Mouse (Mus musculus) small intestine, adult 2 months (tissue): ENCODE results near the gene Txndc12. TPM values are rescaled to one million over a fixed set of nuclear protein-coding genes. Genes with fewer than 3 reads are reported as not detected.

Experiments used
- H3K27ac ChIP-seq: fragments of 200-500 bp; 2 replicates; pipeline ENCODE4 v1.5.1; 2012; ENCODE audit warnings: low read depth, low read length, control low read depth, inconsistent platforms; ENCODE audit not compliant: insufficient read depth
- H3K27me3 ChIP-seq: fragments of 200-500 bp; 2 replicates; pipeline ENCODE4 v1.6.1; 2012; ENCODE audit warnings: mild to moderate bottlenecking, moderate library complexity, low read length, inconsistent platforms; ENCODE audit not compliant: control insufficient read depth, insufficient read depth
- H3K36me3 ChIP-seq: fragments of 200-500 bp; 2 replicates; pipeline ENCODE4 v1.6.1; 2012; ENCODE audit warnings: mild to moderate bottlenecking, low read length, control low read depth, inconsistent platforms; ENCODE audit not compliant: control insufficient read depth, insufficient read depth
- H3K4me1 ChIP-seq: fragments of 200-500 bp; 2 replicates; pipeline ENCODE4 v1.6.1; 2012; ENCODE audit warnings: low read length, inconsistent platforms, mixed read lengths; ENCODE audit not compliant: control insufficient read depth, insufficient read depth, insufficient read length
- H3K4me3 ChIP-seq: fragments of 200-500 bp; 2 replicates; pipeline ENCODE4 v1.5.1; 2012; ENCODE audit warnings: low read depth, mild to moderate bottlenecking, control low read depth, inconsistent platforms, low read length, moderate library complexity
- CTCF ChIP-seq: fragments of 200-500 bp; IDR thresholded peaks from 2 replicates; pipeline ENCODE4 v1.5.1; 2012; ENCODE audit warnings: low read depth, mild to moderate bottlenecking, control low read depth, inconsistent platforms, low read length, moderate library complexity, mixed read lengths; ENCODE audit not compliant: insufficient replicate concordance, insufficient read length; ENCODE audit errors: extremely low read depth
- POLR2A ChIP-seq: fragments of 200-500 bp; IDR thresholded peaks from 2 replicates; pipeline ENCODE4 v1.6.1; 2012; ENCODE audit warnings: low read depth, mild to moderate bottlenecking, control low read depth, inconsistent platforms, low read length, moderate library complexity
- WGBS: fragments of 180-500 bp; shearing (Covaris S2); methylation state at CpG from one replicate; pipeline ENCODE4 v1.1.7; 2018; 5-methylcytosine and 5-hydroxymethylcytosine counted together
- polyA plus RNA-seq: library from polyadenylated mRNA; depleted of rRNA; stranded (reverse); fragments of >200 nt; gene quantifications from 2 replicates; pipeline ENCODE4 v1.2.3, GENCODE M21; 2012

Gene Txndc12
- polyA plus RNA-seq, 1 experiment: 4.0 TPM

GRCm38 (mm10) chr4:108811142-108811541 is 23.3 kb upstream of the Txndc12 start:
- Histone ChIP-seq H3K4me3 (no peak overlapping the region), H3K4me1 (no peaks in the 10 kb centered on the region), H3K27me3 (no peaks in the 10 kb centered on the region), H3K36me3 (peaks cover 2% of the 10 kb centered on the region; the same call in 1 of the 2 replicates), H3K27ac (no peak overlapping the region)
- TF ChIP-seq CTCF: no peak
- TF ChIP-seq POLR2A: no peak
- WGBS: 63% methylated on average over 4 of the region's 4 CpGs

DNA sequence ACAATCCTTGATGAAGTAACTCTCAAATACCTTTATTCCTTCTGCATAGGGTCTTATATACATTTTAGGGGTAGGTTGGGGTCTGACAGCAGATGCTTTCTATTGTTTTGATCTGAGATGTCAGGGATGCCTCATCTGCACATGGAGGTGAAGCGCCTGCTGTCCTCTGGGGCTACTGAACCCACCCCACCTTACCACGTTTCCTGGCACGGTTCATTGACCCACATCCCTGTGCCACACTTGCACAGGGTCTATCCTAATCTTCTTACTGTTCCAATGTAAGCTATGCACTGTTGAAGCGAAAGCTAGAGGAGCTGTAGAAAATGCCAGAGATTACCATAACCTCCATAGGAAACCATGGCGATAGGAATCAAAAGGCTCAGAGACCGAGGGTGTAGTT is 22.9 kb upstream of the Txndc12 start:
- Histone ChIP-seq H3K27ac (no peak overlapping the region), H3K36me3 (peaks cover 2% of the 10 kb centered on the region; the same call in 1 of the 2 replicates), H3K4me1 (no peaks in the 10 kb centered on the region), H3K27me3 (no peaks in the 10 kb centered on the region), H3K4me3 (no peak overlapping the region)
- TF ChIP-seq CTCF: no peak
- 75% methylated on average over 6 of the region's 6 CpGs for WGBS

- no peak overlapping the region for H3K27ac ChIP-seq
- TF ChIP-seq POLR2A (no peak), CTCF (no peak)
- H3K36me3 ChIP-seq: peaks cover 41% of the 10 kb centered on the region
- WGBS: 93% methylated on average over 3 of the region's 3 CpGs
- H3K4me1 ChIP-seq: no peaks in the 10 kb centered on the region
- no peak overlapping the region for H3K4me3 ChIP-seq
- no peaks in the 10 kb centered on the region for H3K27me3 ChIP-seq
These were observed 8.7 kb upstream of the Txndc12 start for GRCm38 (mm10) chr4:108825677-108826076.

GRCm38 (mm10) chr4:108826096-108826495 is 8.3 kb upstream of the Txndc12 start:
- H3K4me3 ChIP-seq: no peak overlapping the region
- H3K27me3 ChIP-seq: no peaks in the 10 kb centered on the region
- H3K4me1 ChIP-seq: no peaks in the 10 kb centered on the region
- peaks cover 41% of the 10 kb centered on the region for H3K36me3 ChIP-seq
- no peak overlapping the region for H3K27ac ChIP-seq
- WGBS: 72% methylated on average over 1 of the region's 1 CpGs
- TF ChIP-seq POLR2A (no peak), CTCF (no peak)

DNA sequence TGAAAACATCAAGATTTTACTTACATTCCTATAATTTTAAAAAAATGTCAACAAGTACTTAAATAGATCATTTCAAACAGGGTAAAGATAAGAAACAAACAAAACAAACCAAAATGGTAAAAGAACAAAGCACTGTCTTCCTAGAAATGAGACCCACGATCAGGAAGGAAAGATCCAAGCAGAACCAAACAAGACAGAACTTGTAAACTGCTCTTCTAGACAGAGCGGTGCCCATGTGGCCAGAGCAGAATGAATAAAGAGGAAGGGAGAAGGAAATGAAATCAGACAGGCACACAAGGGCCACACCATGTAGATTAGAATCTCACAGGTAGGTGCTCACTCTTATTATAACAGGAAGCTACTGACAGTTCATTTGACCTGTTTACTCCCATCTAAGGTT is 7.8 kb upstream of the Txndc12 start:
- 80% methylated on average over 2 of the region's 2 CpGs for WGBS
- no peak overlapping the region for H3K4me3 ChIP-seq
- H3K36me3 ChIP-seq: peaks cover 41% of the 10 kb centered on the region
- no peaks in the 10 kb centered on the region for H3K4me1 ChIP-seq
- H3K27me3 ChIP-seq: no peaks in the 10 kb centered on the region
- H3K27ac ChIP-seq: no peak overlapping the region
- no peak for TF ChIP-seq CTCF
- TF ChIP-seq POLR2A: no peak

GRCm38 (mm10) chr4:108830698-108831097 is 3.7 kb upstream of the Txndc12 start:
- H3K4me1 ChIP-seq: peaks cover 7% of the 10 kb centered on the region; the same call in 1 of the 2 replicates
- 81% methylated on average over 1 of the region's 1 CpGs for WGBS
- H3K27me3 ChIP-seq: no peaks in the 10 kb centered on the region
- no peak overlapping the region for H3K4me3 ChIP-seq
- peaks cover 16% of the 10 kb centered on the region for H3K36me3 ChIP-seq
- TF ChIP-seq CTCF: no peak
- no peak overlapping the region for H3K27ac ChIP-seq

DNA sequence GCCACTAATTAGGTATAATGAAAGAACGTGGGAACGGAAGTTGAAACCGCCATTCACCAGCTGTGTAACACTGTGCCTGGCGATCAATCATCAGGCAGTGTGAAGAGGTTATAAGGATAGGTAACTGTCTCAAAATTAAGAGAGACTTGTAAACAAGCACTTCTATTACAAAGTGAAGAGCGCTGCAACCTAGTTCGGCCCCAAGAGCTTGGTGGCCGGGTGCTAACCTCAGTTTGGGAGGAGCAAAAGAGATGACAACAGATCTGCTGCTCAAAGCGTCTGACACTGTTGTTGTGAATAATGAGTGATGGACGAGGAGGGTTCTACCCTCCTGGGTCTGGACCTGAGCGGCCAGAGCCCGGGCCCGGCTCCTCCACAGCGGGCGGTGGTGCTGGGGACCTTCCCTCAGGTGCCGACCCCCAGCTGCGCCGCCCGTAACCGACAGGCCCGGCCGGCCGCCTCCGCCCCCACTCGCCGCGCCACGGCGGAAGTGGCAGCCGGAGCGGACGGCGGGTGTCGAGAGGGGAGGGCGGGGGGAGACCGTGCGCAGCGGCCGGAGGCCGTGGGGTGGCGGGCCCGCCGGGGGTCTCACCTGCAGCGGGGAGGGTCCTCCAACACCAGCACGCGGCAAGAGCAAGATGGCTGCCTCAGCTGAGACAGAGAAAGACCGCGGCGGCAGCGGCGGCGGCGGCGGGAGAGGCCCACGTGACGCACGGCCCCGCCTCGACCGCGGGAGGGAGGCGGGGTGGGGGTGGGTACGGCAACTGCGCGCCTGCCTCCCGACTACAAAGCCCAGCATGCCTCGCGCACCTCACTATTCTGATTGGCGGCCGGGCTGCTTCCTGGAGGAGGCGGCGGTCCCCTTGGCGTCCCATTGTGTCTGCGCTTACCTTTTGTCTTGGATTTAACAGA is 1.2 kb upstream of the Txndc12 start, which contains the start of gene Btf3l4:
Gene Btf3l4, minus strand, starts transcription at position 699 of the 912 bp plus-strand sequence.
- TF ChIP-seq POLR2A (peak; percentile 63), CTCF (no peak)
- under 1% methylated on average over 73 of the region's 73 CpGs for WGBS

More for the DNA sequence above, 1.2 kb upstream of the Txndc12 start, which contains the start of gene Btf3l4:
- peak within 1 kb of the TSS; percentile 84 for H3K4me3 ChIP-seq
- peak within 1 kb of the TSS; percentile 71 for H3K27ac ChIP-seq
- H3K4me1 ChIP-seq: peaks cover 7% of the 10 kb centered on the region; the same call in 1 of the 2 replicates
- no peaks in the 10 kb centered on the region for H3K27me3 ChIP-seq
- H3K36me3 ChIP-seq: peaks cover 8% of the 10 kb centered on the region
